In genomic region chr9:63568808-63569207, GRCm38 (mm10) we compare ENCODE assay signal across 9 mouse cellular contexts. TPM values are rescaled to one million over a fixed set of nuclear protein-coding genes. Genes with fewer than 3 reads are reported as not detected.
DNase-seq lines count a peak whose midpoint lies in the region; ATAC-seq and TF ChIP-seq lines count a peak whose summit lies in the region.
"Had no signal": no experiment of that assay in that cellular context is flagged by ENCODE, and none has a peak within 500 bp of the region (broad histone marks: within the 10 kb centered on the region; RNA-seq: fewer than 3 reads in every experiment).

No protein-coding gene starts in this region.

- no peak overlapping the region for H3K27ac ChIP-seq in kidney, adult 2 months (ENCODE audit: insufficient read depth, low read depth, low read length)
- no peak overlapping the region for H3K27ac ChIP-seq in kidney, embryonic 14.5 days (ENCODE audit: low read depth, low read length)
- H3K27ac ChIP-seq in stomach, embryonic 16.5 days (ENCODE audit: low read length) = no peak overlapping the region
- no peak overlapping the region for H3K27ac ChIP-seq in stomach, postnatal 0 days (replicated peaks)
- no peak overlapping the region for H3K27ac ChIP-seq in neural tube, embryonic 14.5 days (ENCODE audit: low read depth, low read length)
- H3K27ac ChIP-seq: stomach, embryonic 15.5 days had no signal

- no peaks in the 10 kb centered on the region for H3K4me1 ChIP-seq in kidney, adult 2 months (ENCODE audit: control insufficient read depth, insufficient read depth, low read length)
- H3K4me1 ChIP-seq in kidney, embryonic 14.5 days (ENCODE audit: control insufficient read depth, insufficient read depth, low read length) = peaks cover 13% of the 10 kb centered on the region
- H3K4me1 ChIP-seq in stomach, embryonic 16.5 days (ENCODE audit: control insufficient read depth, insufficient read depth, low read length) = 0 out of 2 replicates have a peak, but pooled peaks cover 3% of the 10 kb centered on the region
- no peaks in the 10 kb centered on the region for H3K4me1 ChIP-seq in stomach, postnatal 0 days (replicated peaks; ENCODE audit: control insufficient read depth, insufficient read depth)
- peaks cover 13% of the 10 kb centered on the region for H3K4me1 ChIP-seq in neural tube, embryonic 14.5 days (ENCODE audit: control insufficient read depth, insufficient read depth, low read length)
- H3K4me1 ChIP-seq: stomach, embryonic 15.5 days had no signal

- ATAC-seq in kidney, embryonic 14.5 days (ENCODE audit: low FRiP score, low TSS enrichment) = no peak
- ATAC-seq in stomach, embryonic 16.5 days (ENCODE audit: insufficient read depth, low FRiP score) = no peak
- ATAC-seq in stomach, postnatal 0 days (ENCODE audit: low FRiP score, low TSS enrichment) = no peak
- ATAC-seq in neural tube, embryonic 14.5 days (ENCODE audit: low read depth) = no peak

- H3K36me3 ChIP-seq in kidney, adult 2 months (ENCODE audit: control insufficient read depth, insufficient read depth, low read length) = no peaks in the 10 kb centered on the region
- no peaks in the 10 kb centered on the region for H3K36me3 ChIP-seq in kidney, embryonic 14.5 days (ENCODE audit: control insufficient read depth, insufficient read depth, low read length)
- H3K36me3 ChIP-seq in stomach, embryonic 16.5 days (ENCODE audit: control insufficient read depth, insufficient read depth, low read length) = no peaks in the 10 kb centered on the region
- no peaks in the 10 kb centered on the region for H3K36me3 ChIP-seq in stomach, postnatal 0 days (ENCODE audit: control insufficient read depth, insufficient read depth, low read length)
- H3K36me3 ChIP-seq in neural tube, embryonic 14.5 days (ENCODE audit: control insufficient read depth, insufficient read depth, low read length) = no peaks in the 10 kb centered on the region
- H3K36me3 ChIP-seq: stomach, embryonic 15.5 days had no signal

- TF ChIP-seq CTCF in kidney, adult 2 months (conservative IDR thresholded peaks at IDR 0.05; ENCODE audit: insufficient read depth, insufficient read length, low read depth, low read length) = no peak
- no peak for TF ChIP-seq CTCF in stomach, postnatal 0 days (IDR thresholded peaks at IDR 0.05; ENCODE audit: low read depth)

- WGBS in kidney, adult 2 months = 29% methylated on average over 8 of the region's 8 CpGs
- 39% methylated on average over 8 of the region's 8 CpGs for WGBS in kidney, embryonic 14.5 days
- WGBS in stomach, embryonic 16.5 days = 16% methylated on average over 8 of the region's 8 CpGs
- WGBS in stomach, postnatal 0 days = 22% methylated on average over 8 of the region's 8 CpGs
- WGBS in neural tube, embryonic 14.5 days = 16% methylated on average over 8 of the region's 8 CpGs

- H3K9me3 ChIP-seq in kidney, embryonic 14.5 days (ENCODE audit: control insufficient read depth, low read length) = no peaks in the 10 kb centered on the region
- no peaks in the 10 kb centered on the region for H3K9me3 ChIP-seq in stomach, embryonic 16.5 days (replicated peaks; ENCODE audit: control insufficient read depth, low read length)
- H3K9me3 ChIP-seq in stomach, postnatal 0 days (ENCODE audit: control insufficient read depth, low read length) = no peaks in the 10 kb centered on the region
- H3K9me3 ChIP-seq in neural tube, embryonic 14.5 days (ENCODE audit: control insufficient read depth, low read length) = no peaks in the 10 kb centered on the region
- H3K9me3 ChIP-seq: stomach, embryonic 15.5 days had no signal

- DNase-seq in kidney, adult 2 months = peak; percentile 27
- DNase-seq in stomach, postnatal 0 days (ENCODE audit: low spot score) = no peak
- peak; percentile 24 for DNase-seq in heart, postnatal 14 days
- DNase-seq in layer of hippocampus, adult 9-11 months = no peak
- DNase-seq in spleen, adult 12 weeks (ENCODE audit: low spot score) = no peak

- no peak overlapping the region for H3K4me2 ChIP-seq in kidney, embryonic 14.5 days (replicated peaks; ENCODE audit: low read depth, low read length)
- H3K4me2 ChIP-seq in stomach, embryonic 16.5 days (ENCODE audit: low read depth, low read length) = peak overlapping the region; percentile 19; the same call in 1 of the 2 replicates
- no peak overlapping the region for H3K4me2 ChIP-seq in stomach, postnatal 0 days (replicated peaks; ENCODE audit: low read depth)
- H3K4me2 ChIP-seq in neural tube, embryonic 14.5 days (ENCODE audit: low read depth, low read length) = peak overlapping the region; percentile 9; the same call in 1 of the 2 replicates
- H3K4me2 ChIP-seq: stomach, embryonic 15.5 days had no signal

- TF ChIP-seq POLR2A in kidney, adult 2 months (IDR thresholded peaks at IDR 0.05; ENCODE audit: low read depth, low read length) = no peak

- H3K4me3 ChIP-seq in kidney, adult 2 months (ENCODE audit: insufficient read depth, low read depth, low read length) = no peak overlapping the region
- H3K4me3 ChIP-seq in kidney, embryonic 14.5 days (ENCODE audit: low read length) = no peak overlapping the region
- H3K4me3 ChIP-seq in stomach, embryonic 16.5 days (replicated peaks; ENCODE audit: low read length) = no peak overlapping the region
- no peak overlapping the region for H3K4me3 ChIP-seq in stomach, postnatal 0 days (ENCODE audit: low read depth, low read length)
- H3K4me3 ChIP-seq in neural tube, embryonic 14.5 days (ENCODE audit: low read depth, low read length) = no peak overlapping the region
- H3K4me3 ChIP-seq: stomach, embryonic 15.5 days had no signal

- H3K9ac ChIP-seq in kidney, embryonic 14.5 days (ENCODE audit: low read depth, low read length) = no peak overlapping the region
- no peak overlapping the region for H3K9ac ChIP-seq in stomach, embryonic 16.5 days (ENCODE audit: low read length)
- no peak overlapping the region for H3K9ac ChIP-seq in stomach, postnatal 0 days (ENCODE audit: low read length)
- no peak overlapping the region for H3K9ac ChIP-seq in neural tube, embryonic 14.5 days (replicated peaks; ENCODE audit: low read depth, low read length)
- H3K9ac ChIP-seq: stomach, embryonic 15.5 days had no signal

- TF ChIP-seq EP300 in stomach, postnatal 0 days (optimal IDR thresholded peaks at IDR 0.05) = no peak

- intact Hi-C loops in heart, postnatal 14 days (cut with DNase I) = no loop called here

- H3K27me3 ChIP-seq in kidney, adult 2 months (replicated peaks; ENCODE audit: control insufficient read depth, insufficient read depth, low read length) = no peaks in the 10 kb centered on the region
- H3K27me3 ChIP-seq in kidney, embryonic 14.5 days (ENCODE audit: control insufficient read depth, insufficient read depth, low read length) = no peaks in the 10 kb centered on the region
- H3K27me3 ChIP-seq in stomach, embryonic 16.5 days (ENCODE audit: control insufficient read depth, insufficient read depth, low read length) = no peaks in the 10 kb centered on the region
- no peaks in the 10 kb centered on the region for H3K27me3 ChIP-seq in stomach, postnatal 0 days (ENCODE audit: control insufficient read depth, insufficient read depth, low read length)
- H3K27me3 ChIP-seq in neural tube, embryonic 14.5 days (ENCODE audit: control insufficient read depth, insufficient read depth, low read length) = no peaks in the 10 kb centered on the region
- H3K27me3 ChIP-seq: stomach, embryonic 15.5 days had no signal

RNA-seq across cellular contexts. Expression of gene Iqch, which starts 33.5 kb away (rescaled TPM):
- polyA plus RNA-seq in kidney, adult 2 months (2012; rRNA removed) = 0.04 and 0.06 TPM in 2 replicates
- polyA plus RNA-seq in kidney, embryonic 14.5 days (2014; fragmentation: Nextera tagmentation; extraction: Ambion mirVana) = 0.09 TPM in 1 of 2 replicates, not detected in the other
- 0.04 and 0.10 TPM in 2 replicates for polyA plus RNA-seq in stomach, embryonic 16.5 days (2015; fragmentation: Nextera tagmentation; extraction: Ambion mirVana)
- 0.06 TPM in 1 of 2 replicates, not detected in the other for polyA plus RNA-seq in stomach, postnatal 0 days (2015; fragmentation: Nextera tagmentation; extraction: Ambion mirVana)
- total RNA-seq in heart, postnatal 14 days (2021) = not detected
- 0.16 and 0.28 TPM in 2 replicates for polyA plus RNA-seq in neural tube, embryonic 14.5 days (2014; fragmentation: Nextera tagmentation; extraction: Ambion mirVana)

RNA-seq across cellular contexts. Expression of gene Aagab, which starts 33.7 kb away (rescaled TPM):
- polyA plus RNA-seq in kidney, adult 2 months (2012; rRNA removed) = 15.7 and 18.3 TPM in 2 replicates
- 18.9 and 31.1 TPM in 2 replicates for polyA plus RNA-seq in kidney, embryonic 14.5 days (2014; fragmentation: Nextera tagmentation; extraction: Ambion mirVana)
- polyA plus RNA-seq in stomach, embryonic 16.5 days (2015; fragmentation: Nextera tagmentation; extraction: Ambion mirVana) = 32.6 and 40.8 TPM in 2 replicates
- polyA plus RNA-seq in stomach, postnatal 0 days (2015; fragmentation: Nextera tagmentation; extraction: Ambion mirVana) = 26.8 and 27.6 TPM in 2 replicates
- 10 to 100 TPM; 15.2 to 18.7 TPM for total RNA-seq in heart, postnatal 14 days (2021)
- 51.6 and 65.0 TPM in 2 replicates for polyA plus RNA-seq in neural tube, embryonic 14.5 days (2014; fragmentation: Nextera tagmentation; extraction: Ambion mirVana)

Comparison
In these comparisons a context has a peak if more than half of its experiments do, and no peak if none do; other contexts are left out.
1. H3K4me2 ChIP-seq: peak in stomach, embryonic 16.5 days (single experiment) and neural tube, embryonic 14.5 days (single experiment); none in kidney, embryonic 14.5 days (single experiment) and stomach, postnatal 0 days (single experiment).
2. DNase-seq: peak in kidney, adult 2 months (single experiment) and heart, postnatal 14 days (2 of 2); none in stomach, postnatal 0 days (single experiment), layer of hippocampus, adult 9-11 months (single experiment) and spleen, adult 12 weeks (single experiment).